Comparison of ENCODE assay signal across 10 mouse cellular contexts in the genomic region with DNA sequence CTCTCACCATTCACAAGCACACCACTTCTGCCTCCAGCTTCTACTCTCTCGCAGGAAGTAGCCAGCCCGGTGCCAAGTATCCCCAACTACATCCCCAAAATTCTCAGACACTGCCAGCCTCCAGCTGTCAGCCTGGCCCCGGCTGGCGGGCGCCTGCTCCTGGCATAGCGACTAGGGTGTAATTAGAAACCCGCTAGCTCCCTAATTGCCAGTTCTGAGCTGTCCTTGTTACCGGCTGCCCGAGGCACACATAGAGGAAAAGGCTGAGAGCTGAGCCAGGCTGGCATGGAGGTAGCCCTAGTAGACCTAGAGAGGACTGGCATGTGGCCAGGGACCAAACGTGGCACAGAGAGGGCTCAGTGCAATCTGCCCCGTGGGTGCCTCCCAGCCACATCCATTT. TPM values are rescaled to one million over a fixed set of nuclear protein-coding genes. Genes with fewer than 3 reads are reported as not detected.
A peak's percentile ranks its signal among the peaks of the same experiment; 100 is the strongest.
DNase-seq lines count a peak whose midpoint lies in the region; ATAC-seq and TF ChIP-seq lines count a peak whose summit lies in the region.
"Had no signal": no experiment of that assay in that cellular context is flagged by ENCODE, and none has a peak within 500 bp of the region (broad histone marks: within the 10 kb centered on the region; RNA-seq: fewer than 3 reads in every experiment).

No protein-coding gene starts in this region.

- peak; percentile 84 for DNase-seq in liver, adult 2 months (ENCODE audit: extremely low read depth, low read depth, low spot score)
- no peak for DNase-seq in liver, embryonic 11.5 days (ENCODE audit: low spot score)
- DNase-seq in embryonic facial prominence, embryonic 14.5 days (ENCODE audit: low spot score): peak; percentile 63
- DNase-seq in layer of hippocampus, adult 8-10 months (ENCODE audit: low spot score in 2 of 2): peak; percentile 85 to 89
- peak; percentile 72 for DNase-seq in right cerebral cortex, postnatal 14 days
- no peak for DNase-seq in lung, postnatal 14 days
- no peak for DNase-seq in spleen, postnatal 36 days (ENCODE audit: low spot score in 2 of 2)
- no peak for DNase-seq in c-Kit-positive CD71-positive TER-119-positive erythroid progenitor cells, embryonic 14.5 days (ENCODE audit: low spot score)

- no peak for TF ChIP-seq CTCF in liver, adult 2 months (IDR thresholded peaks at IDR 0.05; ENCODE audit: low read depth, low read length)

- H3K4me3 ChIP-seq in liver, adult 2 months (ENCODE audit: insufficient read depth, low read depth, low read length): no peak overlapping the region
- no peak overlapping the region for H3K4me3 ChIP-seq in liver, embryonic 11.5 days (ENCODE audit: low read depth, low read length)
- no peak overlapping the region for H3K4me3 ChIP-seq in embryonic facial prominence, embryonic 14.5 days (ENCODE audit: low read depth, low read length)
- H3K4me3 ChIP-seq: liver, embryonic 15.5 days had no signal

- H3K36me3 ChIP-seq in liver, adult 2 months (ENCODE audit: control insufficient read depth, insufficient read depth, low read length): peaks cover 37% of the 10 kb centered on the region
- peaks cover 14% of the 10 kb centered on the region for H3K36me3 ChIP-seq in liver, embryonic 11.5 days (ENCODE audit: control insufficient read depth, insufficient read depth, low read length)
- no peaks in the 10 kb centered on the region for H3K36me3 ChIP-seq in embryonic facial prominence, embryonic 14.5 days (ENCODE audit: control insufficient read depth, insufficient read depth, low read length)

- 45% methylated on average over 11 of the region's 11 CpGs for WGBS in liver, adult 2 months
- WGBS in liver, embryonic 11.5 days: 86% methylated on average over 11 of the region's 11 CpGs
- WGBS in embryonic facial prominence, embryonic 14.5 days: 72% methylated on average over 11 of the region's 11 CpGs

- H3K27ac ChIP-seq in liver, adult 2 months (replicated peaks; ENCODE audit: insufficient read depth, low read depth, low read length): peak overlapping the region; percentile 17
- H3K27ac ChIP-seq in liver, embryonic 11.5 days (ENCODE audit: low read depth, low read length): no peak overlapping the region
- H3K27ac ChIP-seq in embryonic facial prominence, embryonic 14.5 days (replicated peaks; ENCODE audit: low read depth, low read length): no peak overlapping the region
- H3K27ac ChIP-seq: liver, embryonic 15.5 days had no signal

- no peaks in the 10 kb centered on the region for H3K27me3 ChIP-seq in liver, adult 2 months (ENCODE audit: control insufficient read depth, insufficient read depth, low read length)
- no peaks in the 10 kb centered on the region for H3K27me3 ChIP-seq in liver, embryonic 11.5 days (replicated peaks; ENCODE audit: control insufficient read depth, insufficient read depth, low read length)
- no peaks in the 10 kb centered on the region for H3K27me3 ChIP-seq in embryonic facial prominence, embryonic 14.5 days (replicated peaks; ENCODE audit: control insufficient read depth, insufficient read depth, low read length)
- H3K27me3 ChIP-seq: liver, embryonic 15.5 days; Patski had no signal

- peaks cover 4% of the 10 kb centered on the region for H3K9me3 ChIP-seq in liver, embryonic 11.5 days (ENCODE audit: control insufficient read depth, low read length)
- peaks cover 4% of the 10 kb centered on the region; the same call in 1 of the 2 replicates for H3K9me3 ChIP-seq in embryonic facial prominence, embryonic 14.5 days (ENCODE audit: control insufficient read depth, low read length)

- TF ChIP-seq POLR2A in liver, adult 2 months (IDR thresholded peaks at IDR 0.05; ENCODE audit: extremely low read depth, insufficient read depth, low read length): no peak

- H3K9ac ChIP-seq in liver, adult 2 months (ENCODE audit: low read depth, low read length): no peak overlapping the region
- no peak overlapping the region for H3K9ac ChIP-seq in liver, embryonic 11.5 days (ENCODE audit: low read depth, low read length)
- H3K9ac ChIP-seq in embryonic facial prominence, embryonic 14.5 days (ENCODE audit: low read depth, low read length): no peak overlapping the region
- H3K9ac ChIP-seq: liver, embryonic 15.5 days had no signal

- H3K4me1 ChIP-seq in liver, adult 2 months (ENCODE audit: control insufficient read depth, insufficient read depth, low read length): peaks cover 7% of the 10 kb centered on the region
- no peaks in the 10 kb centered on the region for H3K4me1 ChIP-seq in liver, embryonic 11.5 days (replicated peaks; ENCODE audit: control insufficient read depth, insufficient read depth, low read length)
- no peaks in the 10 kb centered on the region for H3K4me1 ChIP-seq in embryonic facial prominence, embryonic 14.5 days (ENCODE audit: control insufficient read depth, insufficient read depth, low read length)

- ATAC-seq in liver, embryonic 11.5 days (replicated peaks; ENCODE audit: low FRiP score): no peak
- peak; percentile 71 for ATAC-seq in embryonic facial prominence, embryonic 14.5 days (ENCODE audit: low read depth)
- ATAC-seq: Patski had no signal

- no peaks in the 10 kb centered on the region for H3K79me2 ChIP-seq in liver, adult 2 months (ENCODE audit: control insufficient read depth, insufficient read depth, low read length)

- H3K4me2 ChIP-seq in liver, embryonic 11.5 days: no peak overlapping the region
- no peak overlapping the region for H3K4me2 ChIP-seq in embryonic facial prominence, embryonic 14.5 days (ENCODE audit: low read depth, low read length)
- H3K4me2 ChIP-seq: liver, embryonic 15.5 days had no signal

RNA-seq across cellular contexts. Expression of gene Serpinf2, which starts 8.1 kb away (rescaled TPM):
- total RNA-seq in liver, adult 2 months (2014; rRNA removed): 687 and 824 TPM in 2 replicates
- polyA plus RNA-seq in liver, adult 2 months (2012; rRNA removed): 1,567 and 1,654 TPM in 2 replicates
- polyA plus RNA-seq in liver, embryonic 11.5 days (2014; fragmentation: Nextera tagmentation; extraction: Ambion mirVana): 321 and 377 TPM in 2 replicates
- not detected in 2 replicates for polyA plus RNA-seq in embryonic facial prominence, embryonic 14.5 days (2014; fragmentation: Nextera tagmentation; extraction: Ambion mirVana)
- total RNA-seq in layer of hippocampus, adult 8-10 months (2022): 1 to 10 TPM in 2 of 4 experiments, under 1 TPM in 2; 0.45 to 4.0 (median 1.8) TPM

RNA-seq across cellular contexts. Expression of gene Serpinf1, which starts 8.8 kb away (rescaled TPM):
- 810 and 1,243 TPM in 2 replicates for total RNA-seq in liver, adult 2 months (2014; rRNA removed)
- 891 and 972 TPM in 2 replicates for polyA plus RNA-seq in liver, adult 2 months (2012; rRNA removed)
- 217 and 224 TPM in 2 replicates for polyA plus RNA-seq in liver, embryonic 11.5 days (2014; fragmentation: Nextera tagmentation; extraction: Ambion mirVana)
- 354 and 373 TPM in 2 replicates for polyA plus RNA-seq in embryonic facial prominence, embryonic 14.5 days (2014; fragmentation: Nextera tagmentation; extraction: Ambion mirVana)
- total RNA-seq in layer of hippocampus, adult 8-10 months (2022): 10 to 100 TPM in 3 of 4 experiments, 1 to 10 TPM in 1; 9.7 to 16.0 (median 11.5) TPM

RNA-seq across cellular contexts. Expression of gene Wdr81, which starts 23.2 kb away (rescaled TPM):
- 14.4 and 30.4 TPM in 2 replicates for total RNA-seq in liver, adult 2 months (2014; rRNA removed)
- 20.3 and 21.5 TPM in 2 replicates for polyA plus RNA-seq in liver, adult 2 months (2012; rRNA removed)
- polyA plus RNA-seq in liver, embryonic 11.5 days (2014; fragmentation: Nextera tagmentation; extraction: Ambion mirVana): 21.8 and 21.9 TPM in 2 replicates
- 5.7 and 7.0 TPM in 2 replicates for polyA plus RNA-seq in embryonic facial prominence, embryonic 14.5 days (2014; fragmentation: Nextera tagmentation; extraction: Ambion mirVana)
- 10 to 100 TPM; 23.5 to 25.3 (median 24.3) TPM for total RNA-seq in layer of hippocampus, adult 8-10 months (2022)

RNA-seq across cellular contexts. Expression of gene Tlcd2, which starts 30.2 kb away (rescaled TPM):
- 121 and 238 TPM in 2 replicates for total RNA-seq in liver, adult 2 months (2014; rRNA removed)
- 237 and 265 TPM in 2 replicates for polyA plus RNA-seq in liver, adult 2 months (2012; rRNA removed)
- 29.8 and 33.0 TPM in 2 replicates for polyA plus RNA-seq in liver, embryonic 11.5 days (2014; fragmentation: Nextera tagmentation; extraction: Ambion mirVana)
- 19.1 and 22.7 TPM in 2 replicates for polyA plus RNA-seq in embryonic facial prominence, embryonic 14.5 days (2014; fragmentation: Nextera tagmentation; extraction: Ambion mirVana)
- total RNA-seq in layer of hippocampus, adult 8-10 months (2022): under 1 TPM in 3 of 4 experiments, not detected in 1; 0.43 to 0.45 (median 0.45) TPM

RNA-seq across cellular contexts. Expression of gene Prpf8, which starts 55.3 kb away (rescaled TPM):
- 72.8 and 102 TPM in 2 replicates for total RNA-seq in liver, adult 2 months (2014; rRNA removed)
- 59.4 and 63.3 TPM in 2 replicates for polyA plus RNA-seq in liver, adult 2 months (2012; rRNA removed)
- 105 and 119 TPM in 2 replicates for polyA plus RNA-seq in liver, embryonic 11.5 days (2014; fragmentation: Nextera tagmentation; extraction: Ambion mirVana)
- 76.6 and 83.5 TPM in 2 replicates for polyA plus RNA-seq in embryonic facial prominence, embryonic 14.5 days (2014; fragmentation: Nextera tagmentation; extraction: Ambion mirVana)
- total RNA-seq in layer of hippocampus, adult 8-10 months (2022): 100 to 1,000 TPM; 129 to 140 (median 135) TPM

Comparison
In these comparisons a context has a peak if more than half of its experiments do, and no peak if none do; other contexts are left out.
1. DNase-seq: peak in liver, adult 2 months (single experiment), embryonic facial prominence, embryonic 14.5 days (single experiment), layer of hippocampus, adult 8-10 months (2 of 2) and right cerebral cortex, postnatal 14 days (single experiment); none in liver, embryonic 11.5 days (single experiment), lung, postnatal 14 days (single experiment), spleen, postnatal 36 days (0 of 2) and c-Kit-positive CD71-positive TER-119-positive erythroid progenitor cells, embryonic 14.5 days (single experiment).
2. RNA of gene Serpinf2, which starts 8.1 kb away (polyA plus RNA-seq): 1,567 to 1,654 TPM in liver, adult 2 months and 321 to 377 TPM in liver, embryonic 11.5 days; not detected in embryonic facial prominence, embryonic 14.5 days; every median in the first group is over 100 times any median in the second.